Mouse (Mus musculus): Measurements from ENCODE around the gene Kng1. TPM values are rescaled to one million over a fixed set of nuclear protein-coding genes. Genes with fewer than 3 reads are reported as not detected.
"Not testable (repeated sequence)": the region's sequence is repeated elsewhere in the genome, so short reads cannot be mapped to it uniquely, and the experiment has no call there.

Kng1 gene
- total and polyA plus RNA-seq, 3 experiments, result not detected

DNA sequence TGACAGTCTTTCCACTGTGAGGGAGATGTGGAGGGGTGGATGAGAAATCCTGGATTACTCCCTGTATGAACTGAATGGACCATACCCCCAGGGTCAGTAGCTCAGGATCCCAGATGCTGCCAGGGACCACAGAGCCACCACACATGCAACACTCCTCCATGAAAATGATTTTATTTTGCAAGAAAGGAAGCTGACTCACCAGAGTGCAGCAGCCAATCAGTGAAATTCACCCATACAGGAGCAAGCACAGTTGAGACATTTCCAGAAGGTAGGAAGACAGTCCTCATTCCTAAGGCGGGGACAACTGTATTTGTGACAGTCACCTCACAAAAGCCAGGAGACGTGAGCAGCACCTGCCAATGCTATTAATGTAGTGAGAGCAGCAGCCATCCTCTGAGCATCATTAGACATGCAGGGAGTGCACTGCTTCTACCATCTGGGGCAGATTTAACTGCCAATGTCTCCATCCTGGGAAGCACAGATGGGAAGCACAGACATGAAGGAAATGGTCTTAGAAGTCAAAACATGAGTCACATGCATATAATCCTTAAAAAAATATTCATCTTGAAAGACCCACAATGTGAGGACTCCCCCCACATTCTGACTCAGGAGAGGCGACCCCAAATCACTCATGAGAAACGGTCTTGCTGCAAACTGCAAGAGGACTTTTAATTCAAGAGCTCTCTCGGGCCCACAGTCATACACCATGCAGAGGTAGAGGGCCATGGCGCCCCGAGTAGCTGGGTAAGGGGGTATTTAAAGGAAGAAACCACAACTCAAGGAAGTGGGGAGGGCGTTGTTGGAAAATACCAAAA, 39.8 kb downstream of the Kng1 start:
- DNase-seq (ENCODE audit: low read depth, low spot score); H3K9ac ChIP-seq (ENCODE audit: control insufficient read depth, low read depth, low read length, poor library complexity, severe bottlenecking); H3K4me1 ChIP-seq (ENCODE audit: control insufficient read depth in 1 of 2, insufficient read depth in 2 of 2, low read length in 2 of 2); H3K79me2 ChIP-seq (ENCODE audit: control insufficient read depth, insufficient read depth, low read length, poor library complexity); H3K36me3 ChIP-seq (ENCODE audit: control insufficient read depth in 1 of 2, insufficient read depth in 2 of 2, low read length in 2 of 2); H3K4me3 ChIP-seq (ENCODE audit: control insufficient read depth in 1 of 2, insufficient read depth in 1 of 2, low read depth in 2 of 2, low read length in 2 of 2); H3K9me3 ChIP-seq (replicated peaks; ENCODE audit: insufficient read depth, low read length); H3K27ac ChIP-seq (ENCODE audit: control insufficient read depth, low read depth, low read length); H3K27me3 ChIP-seq (ENCODE audit: control insufficient read depth in 1 of 2, insufficient read depth in 2 of 2, low read length in 2 of 2): not testable (repeated sequence)

DNA sequence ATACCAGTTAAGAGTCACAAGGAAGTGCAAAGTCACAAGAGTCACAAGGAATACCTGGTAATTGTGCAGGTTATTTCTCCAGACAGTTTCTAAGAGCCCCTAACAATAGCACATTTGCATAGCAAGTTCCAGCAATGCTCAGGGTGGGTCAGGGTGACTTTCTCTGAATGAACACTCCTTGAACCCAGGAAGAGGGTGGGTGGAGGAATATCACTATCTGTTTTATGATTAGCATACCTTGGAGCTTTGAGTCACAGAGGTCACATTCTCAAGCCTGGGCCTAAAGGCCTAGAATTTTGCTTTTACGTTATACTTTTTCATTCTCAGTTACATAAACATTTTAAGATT, 40.4 kb downstream of the Kng1 start:
- H3K9ac ChIP-seq (ENCODE audit: control insufficient read depth, low read depth, low read length, poor library complexity, severe bottlenecking); DNase-seq (ENCODE audit: low read depth, low spot score); H3K27ac ChIP-seq (ENCODE audit: control insufficient read depth, low read depth, low read length); H3K4me3 ChIP-seq (ENCODE audit: control insufficient read depth in 1 of 2, insufficient read depth in 1 of 2, low read depth in 2 of 2, low read length in 2 of 2); H3K79me2 ChIP-seq (ENCODE audit: control insufficient read depth, insufficient read depth, low read length, poor library complexity); H3K4me1 ChIP-seq (ENCODE audit: control insufficient read depth in 1 of 2, insufficient read depth in 2 of 2, low read length in 2 of 2); H3K36me3 ChIP-seq (ENCODE audit: control insufficient read depth in 1 of 2, insufficient read depth in 2 of 2, low read length in 2 of 2); H3K9me3 ChIP-seq (replicated peaks; ENCODE audit: insufficient read depth, low read length); H3K27me3 ChIP-seq (ENCODE audit: control insufficient read depth in 1 of 2, insufficient read depth in 2 of 2, low read length in 2 of 2): not testable (repeated sequence)

DNA sequence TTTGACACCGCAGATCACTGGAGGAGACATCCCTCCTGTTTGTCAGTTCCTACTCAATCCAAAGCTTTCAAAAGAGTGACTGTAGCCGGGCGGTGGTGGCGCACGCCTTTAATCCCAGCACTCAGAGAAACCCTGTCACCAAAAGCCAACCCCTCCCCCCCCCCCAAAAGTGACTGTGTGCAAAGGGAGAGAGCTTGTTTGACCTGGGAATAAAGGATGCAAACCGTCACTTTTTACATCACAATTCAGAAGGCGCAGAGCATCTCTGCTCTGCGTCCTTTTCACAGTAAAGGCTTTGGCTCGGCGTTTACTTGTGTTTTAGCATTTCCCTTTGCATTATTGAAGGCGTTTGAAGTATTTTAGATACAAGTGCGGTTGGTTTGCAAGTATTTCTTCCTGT, 42.0 kb downstream of the Kng1 start:
- H3K4me1 ChIP-seq (ENCODE audit: control insufficient read depth in 1 of 2, insufficient read depth in 2 of 2, low read length in 2 of 2), result peaks cover 3 to 6% of the 10 kb centered on the region in 2 experiments; a peak in 3 of 4 replicates
- no peaks in the 10 kb centered on the region for H3K79me2 ChIP-seq (ENCODE audit: control insufficient read depth, insufficient read depth, low read length, poor library complexity)
- peaks cover 0 to 2% of the 10 kb centered on the region in 2 experiments; a peak in 2 of 4 replicates for H3K36me3 ChIP-seq (ENCODE audit: control insufficient read depth in 1 of 2, insufficient read depth in 2 of 2, low read length in 2 of 2)
- no peaks in the 10 kb centered on the region for H3K9me3 ChIP-seq (replicated peaks; ENCODE audit: insufficient read depth, low read length)
- H3K9ac ChIP-seq (ENCODE audit: control insufficient read depth, low read depth, low read length, poor library complexity, severe bottlenecking), result no peak overlapping the region
- H3K27me3 ChIP-seq (ENCODE audit: control insufficient read depth in 1 of 2, insufficient read depth in 2 of 2, low read length in 2 of 2), result no peaks in the 10 kb centered on the region
- no peak for DNase-seq (ENCODE audit: low read depth, low spot score)
- no peak overlapping the region for H3K27ac ChIP-seq (ENCODE audit: control insufficient read depth, low read depth, low read length)
- H3K4me3 ChIP-seq (ENCODE audit: control insufficient read depth in 1 of 2, insufficient read depth in 1 of 2, low read depth in 2 of 2, low read length in 2 of 2), result no peak overlapping the region
- no peak for TF ChIP-seq MEF2A (IDR thresholded peaks at IDR 0.05; ENCODE audit: extremely low read depth, insufficient replicate concordance, low read depth, low read length, poor library complexity, severe bottlenecking)
- no peak for TF ChIP-seq RCOR1 (IDR thresholded peaks at IDR 0.05; ENCODE audit: low read depth, low read length)
- no peak for TF ChIP-seq E2F4 (IDR thresholded peaks at IDR 0.05; ENCODE audit: borderline replicate concordance, low read depth, low read length)
- TF ChIP-seq GATA1 (IDR thresholded peaks at IDR 0.05; ENCODE audit: low read depth, low read length), result no peak
- no peak for TF ChIP-seq ZC3H11A (IDR thresholded peaks at IDR 0.05; ENCODE audit: low read depth, low read length)
- no peak for TF ChIP-seq SIN3A (IDR thresholded peaks at IDR 0.05; ENCODE audit: low read length)
- no peak for TF ChIP-seq JUND (IDR thresholded peaks at IDR 0.05; ENCODE audit: low read depth, low read length)
- no peak for TF ChIP-seq USF1 (IDR thresholded peaks at IDR 0.05; ENCODE audit: low read depth, low read length)
- no peak for TF ChIP-seq ZNF384 (IDR thresholded peaks at IDR 0.05; ENCODE audit: low read depth, low read length)
- no peak for TF ChIP-seq TAL1 (IDR thresholded peaks at IDR 0.05; ENCODE audit: low read length)
- no peak for TF ChIP-seq NRF1 (IDR thresholded peaks at IDR 0.05; ENCODE audit: insufficient read depth, low read depth, low read length, poor library complexity, severe bottlenecking)
- no peak for TF ChIP-seq MAFK (IDR thresholded peaks at IDR 0.05; ENCODE audit: borderline replicate concordance, low read depth, low read length)
- TF ChIP-seq POLR2AphosphoS5 (IDR thresholded peaks at IDR 0.05; ENCODE audit: borderline replicate concordance, low read depth, low read length), result no peak
